Mouse (Mus musculus): ENCODE results near the gene Faf1. TPM values are rescaled to one million over a fixed set of nuclear protein-coding genes. Genes with fewer than 3 reads are reported as not detected.

The Faf1 gene
- total and polyA plus RNA-seq, 3 experiments, result 34.9 to 52.8 (median 38.2) TPM

DNA sequence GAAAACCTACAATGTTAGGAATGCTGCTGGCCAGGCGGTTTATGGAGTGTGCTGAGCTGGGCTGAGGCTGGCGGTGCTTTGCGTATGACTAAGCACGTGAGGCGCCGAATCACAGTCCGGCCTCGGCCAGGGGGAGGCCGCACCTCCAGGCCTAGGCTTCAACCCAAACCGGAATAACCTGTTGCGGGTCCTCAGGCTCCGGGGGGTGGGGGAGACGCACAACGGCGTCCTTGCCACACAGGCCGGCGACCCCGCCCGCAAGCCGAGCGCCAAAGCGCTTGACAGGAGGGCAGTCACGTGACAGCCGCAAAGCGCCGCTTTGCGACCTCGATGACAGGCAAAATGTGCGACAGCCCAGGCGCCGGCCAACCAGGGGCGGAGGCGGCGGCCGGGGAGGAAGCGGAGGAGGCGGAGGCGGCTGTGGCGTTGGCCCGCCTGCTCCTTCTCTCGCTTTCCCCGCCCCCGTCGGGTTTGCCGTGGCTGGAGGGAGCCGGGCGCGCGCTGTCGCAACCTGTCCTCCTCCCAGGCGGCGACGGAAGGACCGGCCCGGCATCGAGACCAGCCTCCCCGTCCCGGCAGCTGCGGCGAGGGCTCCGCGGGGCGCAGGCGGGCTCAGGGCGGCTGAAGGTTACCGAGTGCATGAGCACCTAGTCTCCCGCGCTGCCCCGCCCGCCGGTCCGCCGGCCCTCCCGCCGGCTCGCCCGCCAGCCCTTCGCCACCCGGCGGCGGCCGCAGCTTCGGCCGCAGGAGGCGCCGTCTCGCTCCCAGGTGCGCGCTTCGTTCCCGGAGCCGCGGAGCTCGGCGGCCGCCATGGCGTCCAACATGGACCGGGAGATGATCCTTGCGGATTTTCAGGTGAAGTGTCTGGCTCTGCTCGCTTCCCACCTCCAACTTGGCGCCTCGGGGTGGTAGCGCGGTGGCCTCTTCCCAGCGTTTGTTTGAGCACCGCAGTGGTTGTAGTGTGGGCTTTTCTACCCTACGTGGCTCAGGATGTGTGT is at the start of gene Faf1 (continued):
- peak; percentile 94 for TF ChIP-seq MXI1 (IDR thresholded peaks at IDR 0.05; ENCODE audit: low read depth, low read length)
- peak; percentile 89 for TF ChIP-seq ELF1 (IDR thresholded peaks at IDR 0.05; ENCODE audit: low read depth, low read length)

DNA sequence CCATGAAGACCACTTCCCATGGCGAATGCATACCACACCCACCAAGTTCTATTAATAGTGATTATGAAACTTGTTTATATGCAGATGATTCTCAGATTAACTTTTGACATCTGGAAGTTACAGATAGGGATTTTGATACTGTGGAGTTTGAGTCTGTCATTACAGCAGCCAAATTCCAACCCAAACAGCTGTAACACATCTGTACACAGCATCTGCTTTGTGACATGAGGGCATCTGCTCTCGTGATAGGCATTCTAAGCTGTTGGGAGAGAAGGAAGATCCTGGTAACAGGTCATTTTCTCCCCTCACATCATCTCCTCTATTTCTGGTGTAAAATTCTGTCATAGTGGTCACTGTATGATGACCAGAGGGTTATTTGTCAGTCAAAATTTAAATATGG is 46.2 kb upstream of the Faf1 start:
- no peaks in the 10 kb centered on the region for H3K27me3 ChIP-seq (replicated peaks)

DNA sequence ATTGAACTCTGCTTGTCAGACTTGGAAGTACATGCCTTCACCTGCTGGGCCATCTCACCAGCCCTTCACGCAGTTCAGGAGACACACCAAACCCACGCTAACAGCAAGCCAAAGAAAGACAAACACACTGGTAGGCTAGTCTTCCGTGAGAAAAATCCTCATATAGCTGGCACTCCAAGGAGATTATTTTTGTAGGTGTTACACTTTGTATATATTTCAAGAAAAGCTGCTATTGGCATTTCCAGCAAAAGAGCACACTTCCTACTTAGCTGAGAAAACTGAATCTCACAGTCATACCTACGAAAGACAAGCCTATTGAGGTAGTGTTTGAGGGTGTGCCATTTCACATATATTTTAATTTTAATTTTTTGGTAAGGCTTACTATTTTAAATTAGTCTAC is 45.4 kb upstream of the Faf1 start:
- Histone ChIP-seq H3K4me3 (replicated peaks in 1 of 3; ENCODE audit: low read depth in 2 of 3, low read length in 2 of 3, poor library complexity in 1 of 3) (no peak overlapping the region), H3K4me1 (ENCODE audit: control insufficient read depth in 1 of 2, insufficient read depth in 2 of 2) (no peaks in the 10 kb centered on the region), H3K9ac (ENCODE audit: insufficient read depth, low read depth) (no peak overlapping the region), H3K27me3 (replicated peaks) (no peaks in the 10 kb centered on the region), H3K4me2 (ENCODE audit: insufficient read depth, low read depth, poor library complexity, severe bottlenecking) (no peak overlapping the region), H3K27ac (ENCODE audit: insufficient read depth, low read depth) (no peak overlapping the region), H3K36me3 (replicated peaks in 1 of 2; ENCODE audit: control insufficient read depth in 1 of 2, insufficient read depth in 1 of 2, low read length in 1 of 2) (no peaks in the 10 kb centered on the region), H3K9me3 (replicated peaks; ENCODE audit: low read length) (no peaks in the 10 kb centered on the region), H3K79me2 (replicated peaks; ENCODE audit: control insufficient read depth, extremely low read depth, insufficient read depth, poor library complexity, severe bottlenecking) (no peaks in the 10 kb centered on the region)
- dilution Hi-C loops (cut with MboI; ENCODE audit: extremely low pct_ligation_motif_present, extremely low pct_unique_long_range_greater_than_20kb, low sequenced_read_pairs), result no loop called here
- in situ Hi-C loops (cut with MboI; ENCODE audit: low pct_ligation_motif_present, low pct_unique_long_range_greater_than_20kb, low sequenced_read_pairs), result no loop called here
- TF ChIP-seq RCOR1 (conservative IDR thresholded peaks at IDR 0.05; ENCODE audit: low read depth, low read length) (no peak), ZKSCAN1 (IDR thresholded peaks at IDR 0.05; ENCODE audit: borderline replicate concordance, low read depth, low read length) (no peak), ZMIZ1 (IDR thresholded peaks at IDR 0.05; ENCODE audit: low read depth, low read length) (no peak), MAZ (IDR thresholded peaks at IDR 0.05; ENCODE audit: low read depth, low read length) (no peak), ZC3H11A (IDR thresholded peaks at IDR 0.05; ENCODE audit: low read depth, low read length) (no peak), MAFK (IDR thresholded peaks at IDR 0.05; ENCODE audit: insufficient replicate concordance, low read length) (no peak), KAT2A (IDR thresholded peaks at IDR 0.05; ENCODE audit: insufficient replicate concordance, low read length) (no peak), NRF1 (IDR thresholded peaks at IDR 0.05; ENCODE audit: low read depth, low read length) (no peak)
- no peak for DNase-seq (ENCODE audit: extremely low read depth)

More for the DNA sequence above, 46.2 kb upstream of the Faf1 start:
- no peak for DNase-seq (ENCODE audit: extremely low read depth)
- TF ChIP-seq ELF1 (IDR thresholded peaks at IDR 0.05; ENCODE audit: low read depth, low read length) (no peak), MXI1 (IDR thresholded peaks at IDR 0.05; ENCODE audit: low read depth, low read length) (no peak), USF1 (IDR thresholded peaks at IDR 0.05; ENCODE audit: low read depth, low read length) (no peak), RCOR1 (conservative IDR thresholded peaks at IDR 0.05; ENCODE audit: low read depth, low read length) (no peak), MAX (IDR thresholded peaks at IDR 0.05; ENCODE audit: low read length) (no peak), KAT2A (IDR thresholded peaks at IDR 0.05; ENCODE audit: insufficient replicate concordance, low read length) (no peak), TBP (conservative IDR thresholded peaks at IDR 0.05; ENCODE audit: low read depth, low read length) (no peak), EP300 (IDR thresholded peaks at IDR 0.05; ENCODE audit: low read length) (no peak), ZC3H11A (IDR thresholded peaks at IDR 0.05; ENCODE audit: low read depth, low read length) (no peak), NRF1 (IDR thresholded peaks at IDR 0.05; ENCODE audit: low read depth, low read length) (no peak), UBTF (IDR thresholded peaks at IDR 0.05; ENCODE audit: low read depth, low read length) (no peak), POLR2AphosphoS2 (IDR thresholded peaks at IDR 0.05; ENCODE audit: low read depth, low read length) (no peak), RAD21 (IDR thresholded peaks at IDR 0.05; ENCODE audit: low read depth, low read length) (no peak), CTCF (conservative IDR thresholded peaks at IDR 0.05 in 1 of 2, IDR thresholded peaks at IDR 0.05 in 1 of 2; ENCODE audit: low read depth in 2 of 2, low read length in 2 of 2) (no peak), ZKSCAN1 (IDR thresholded peaks at IDR 0.05; ENCODE audit: borderline replicate concordance, low read depth, low read length) (no peak), MEF2A (IDR thresholded peaks at IDR 0.05; ENCODE audit: borderline replicate concordance, low read depth, low read length) (no peak)
- in situ Hi-C loops (cut with MboI; ENCODE audit: low pct_ligation_motif_present, low pct_unique_long_range_greater_than_20kb, low sequenced_read_pairs) (no loop called here), dilution Hi-C loops (cut with MboI; ENCODE audit: extremely low pct_ligation_motif_present, extremely low pct_unique_long_range_greater_than_20kb, low sequenced_read_pairs) (no loop called here)
- Histone ChIP-seq H3K4me1 (ENCODE audit: control insufficient read depth in 1 of 2, insufficient read depth in 2 of 2) (no peaks in the 10 kb centered on the region), H3K9ac (ENCODE audit: insufficient read depth, low read depth) (no peak overlapping the region), H3K79me2 (replicated peaks; ENCODE audit: control insufficient read depth, extremely low read depth, insufficient read depth, poor library complexity, severe bottlenecking) (no peaks in the 10 kb centered on the region), H3K4me3 (replicated peaks in 1 of 3; ENCODE audit: low read depth in 2 of 3, low read length in 2 of 3, poor library complexity in 1 of 3) (no peak overlapping the region), H3K36me3 (replicated peaks in 1 of 2; ENCODE audit: control insufficient read depth in 1 of 2, insufficient read depth in 1 of 2, low read length in 1 of 2) (no peaks in the 10 kb centered on the region), H3K4me2 (ENCODE audit: insufficient read depth, low read depth, poor library complexity, severe bottlenecking) (no peak overlapping the region), H3K27ac (ENCODE audit: insufficient read depth, low read depth) (no peak overlapping the region), H3K9me3 (replicated peaks; ENCODE audit: low read length) (no peaks in the 10 kb centered on the region)
